Mouse (Mus musculus) MEL (cell line): ENCODE measurements around the gene Rcl1. TPM values are rescaled to one million over a fixed set of nuclear protein-coding genes. Genes with fewer than 3 reads are reported as not detected.
A peak's percentile ranks its signal among the peaks of the same experiment; 100 is the strongest.

Experiments used
- DNase-seq: peaks from one replicate; pipeline ENCODE4 v3.0.0; 2011; ENCODE audit warnings: low read depth, low spot score
- H3K27ac ChIP-seq: 2 replicates; pipeline ENCODE4 v1.5.1; 2012; ENCODE audit warnings: low read depth, mild to moderate bottlenecking, control low read depth, low read length, moderate library complexity; ENCODE audit not compliant: control insufficient read depth
- H3K27me3 ChIP-seq, 2 experiments: fragments of 150-350 bp in 1 of 2; sonication (generic) in 1 of 2; 2 replicates each; pipeline ENCODE4 v1.6.1; 2012; ENCODE audit warnings: low read length in 2 of 2, mild to moderate bottlenecking in 2 of 2, improper control_type of control experiment in 1 of 2, moderate library complexity in 1 of 2; ENCODE audit not compliant: insufficient read depth in 2 of 2, control insufficient read depth in 1 of 2
- H3K36me3 ChIP-seq, 2 experiments: 2 replicates each; pipeline ENCODE4 v1.6.1; 2012 to 2014; ENCODE audit warnings: low read length in 2 of 2, improper control_type of control experiment in 1 of 2, inconsistent platforms in 1 of 2, mild to moderate bottlenecking in 1 of 2; ENCODE audit not compliant: insufficient read depth in 2 of 2, control insufficient read depth in 1 of 2
- H3K4me1 ChIP-seq, 2 experiments: fragments of 150-350 bp in 1 of 2; sonication (generic) in 1 of 2; 2 replicates each; pipeline ENCODE4 v1.6.1; 2012; ENCODE audit warnings: low read length in 2 of 2, improper control_type of control experiment in 1 of 2, mild to moderate bottlenecking in 1 of 2; ENCODE audit not compliant: insufficient read depth in 2 of 2, control insufficient read depth in 1 of 2
- H3K4me3 ChIP-seq, 2 experiments: fragments of 150-350 bp in 1 of 2; sonication (generic) in 1 of 2; 2 replicates each; pipeline ENCODE4 v1.5.1; 2012; ENCODE audit warnings: low read depth in 2 of 2, low read length in 2 of 2, mild to moderate bottlenecking in 2 of 2, moderate library complexity in 2 of 2, control low read depth in 1 of 2, improper control_type of control experiment in 1 of 2; ENCODE audit not compliant: control insufficient read depth in 1 of 2, insufficient read depth in 1 of 2
- H3K79me2 ChIP-seq: 2 replicates; pipeline ENCODE4 v1.6.1; 2012; ENCODE audit warnings: mild to moderate bottlenecking, low read length, moderate library complexity; ENCODE audit not compliant: control insufficient read depth, poor library complexity, insufficient read depth
- H3K9ac ChIP-seq: 2 replicates; pipeline ENCODE4 v1.6.1; 2012; ENCODE audit warnings: low read depth, mild to moderate bottlenecking, control low read depth, low read length, moderate library complexity; ENCODE audit not compliant: control insufficient read depth, poor library complexity, severe bottlenecking
- H3K9me3 ChIP-seq: fragments of 150-350 bp; sonication (generic); replicated peaks from 2 replicates; pipeline ENCODE4 v1.6.1; 2012; ENCODE audit warnings: mild to moderate bottlenecking, low read length, improper control_type of control experiment, moderate library complexity; ENCODE audit not compliant: insufficient read depth
- BHLHE40 ChIP-seq: IDR thresholded peaks from 2 replicates; pipeline ENCODE4 v1.6.1; 2012; ENCODE audit warnings: low read depth, mild to moderate bottlenecking, inconsistent platforms, low read length, improper control_type of control experiment, borderline replicate concordance
- CHD1 ChIP-seq: IDR thresholded peaks from 2 replicates; pipeline ENCODE4 v1.6.1; 2012; ENCODE audit warnings: low read depth, mild to moderate bottlenecking, inconsistent platforms, low read length, improper control_type of control experiment
- CHD2 ChIP-seq: IDR thresholded peaks from 2 replicates; pipeline ENCODE4 v1.6.1; 2011; ENCODE audit warnings: low read length, improper control_type of control experiment
- CTCF ChIP-seq, 3 experiments: IDR thresholded peaks in 2 of 3; conservative IDR thresholded peaks in 1 of 3; 2 replicates each; pipeline ENCODE4 v1.5.1; 2011 to 2012; ENCODE audit warnings: low read length in 3 of 3, low read depth in 2 of 3, mild to moderate bottlenecking in 2 of 3, improper control_type of control experiment in 1 of 3, inconsistent platforms in 1 of 3, mixed read lengths in 1 of 3, moderate library complexity in 1 of 3; ENCODE audit not compliant: control insufficient read depth in 1 of 3, insufficient read depth in 1 of 3, poor library complexity in 1 of 3, severe bottlenecking in 1 of 3
- E2F4 ChIP-seq: IDR thresholded peaks from 2 replicates; pipeline ENCODE4 v1.6.1; 2011; ENCODE audit warnings: low read depth, low read length, improper control_type of control experiment, borderline replicate concordance
- ELF1 ChIP-seq: IDR thresholded peaks from 2 replicates; pipeline ENCODE4 v1.6.1; 2014; ENCODE audit warnings: low read depth, mild to moderate bottlenecking, inconsistent platforms, low read length, improper control_type of control experiment, moderate library complexity
- EP300 ChIP-seq, 2 experiments: IDR thresholded peaks; 2 replicates each; pipeline ENCODE4 v1.6.1; 2011; ENCODE audit warnings: improper control_type of control experiment in 2 of 2, low read length in 2 of 2, low read depth in 1 of 2, mild to moderate bottlenecking in 1 of 2
- ETS1 ChIP-seq: IDR thresholded peaks from 2 replicates; pipeline ENCODE4 v1.6.1; 2012; ENCODE audit warnings: low read depth, mild to moderate bottlenecking, inconsistent platforms, low read length, improper control_type of control experiment, moderate library complexity
- GABPA ChIP-seq: IDR thresholded peaks from 2 replicates; pipeline ENCODE4 v1.6.1; 2012; ENCODE audit warnings: low read depth, mild to moderate bottlenecking, inconsistent platforms, low read length, improper control_type of control experiment, moderate library complexity
- GATA1 ChIP-seq: IDR thresholded peaks from 2 replicates; pipeline ENCODE4 v1.6.1; 2011; ENCODE audit warnings: low read depth, low read length, improper control_type of control experiment
- HCFC1 ChIP-seq: IDR thresholded peaks from 2 replicates; pipeline ENCODE4 v1.6.1; 2012; ENCODE audit warnings: low read depth, mild to moderate bottlenecking, inconsistent platforms, low read length, improper control_type of control experiment, moderate library complexity
- KAT2A ChIP-seq: conservative IDR thresholded peaks from 2 replicates; pipeline ENCODE4 v1.6.1; 2012; ENCODE audit warnings: low read depth, low read length, improper control_type of control experiment, inconsistent platforms
- MAFK ChIP-seq: IDR thresholded peaks from 2 replicates; pipeline ENCODE4 v1.6.1; 2011; ENCODE audit warnings: low read depth, mild to moderate bottlenecking, low read length, improper control_type of control experiment, borderline replicate concordance
- MAX ChIP-seq: IDR thresholded peaks from 2 replicates; pipeline ENCODE4 v1.6.1; 2011; ENCODE audit warnings: low read length, improper control_type of control experiment
- MAZ ChIP-seq: IDR thresholded peaks from 2 replicates; pipeline ENCODE4 v1.6.1; 2012; ENCODE audit warnings: low read depth, mild to moderate bottlenecking, inconsistent platforms, low read length, improper control_type of control experiment
- MXI1 ChIP-seq: IDR thresholded peaks from 2 replicates; pipeline ENCODE4 v1.6.1; 2011; ENCODE audit warnings: mild to moderate bottlenecking, low read depth, low read length, improper control_type of control experiment
- MYB ChIP-seq: IDR thresholded peaks from 2 replicates; pipeline ENCODE4 v1.6.1; 2011; ENCODE audit warnings: mild to moderate bottlenecking, low read depth, low read length, improper control_type of control experiment
- MYC ChIP-seq: IDR thresholded peaks from 2 replicates; pipeline ENCODE4 v1.6.1; 2011; ENCODE audit warnings: low read depth, mild to moderate bottlenecking, low read length, improper control_type of control experiment, moderate library complexity
- NELFE ChIP-seq: IDR thresholded peaks from 2 replicates; pipeline ENCODE4 v1.6.1; 2011; ENCODE audit warnings: low read depth, low read length, improper control_type of control experiment
- NRF1 ChIP-seq: IDR thresholded peaks from 2 replicates; pipeline ENCODE4 v1.6.1; 2014; ENCODE audit warnings: low read depth, mild to moderate bottlenecking, inconsistent platforms, low read length, improper control_type of control experiment, moderate library complexity; ENCODE audit not compliant: poor library complexity, insufficient read depth, severe bottlenecking
- POLR2AphosphoS5 ChIP-seq: IDR thresholded peaks from 2 replicates; pipeline ENCODE4 v1.6.1; 2012; ENCODE audit warnings: low read depth, borderline replicate concordance, mild to moderate bottlenecking, inconsistent platforms, low read length, moderate library complexity, mixed read lengths
- SIN3A ChIP-seq: IDR thresholded peaks from 2 replicates; pipeline ENCODE4 v1.6.1; 2012; ENCODE audit warnings: low read length, improper control_type of control experiment, inconsistent platforms
- TBP ChIP-seq: IDR thresholded peaks from 2 replicates; pipeline ENCODE4 v1.8.0; 2011; ENCODE audit warnings: low read depth, low read length, improper control_type of control experiment
- TCF12 ChIP-seq: IDR thresholded peaks from 2 replicates; pipeline ENCODE4 v1.6.1; 2014; ENCODE audit warnings: low read depth, mild to moderate bottlenecking, inconsistent platforms, low read length, improper control_type of control experiment, moderate library complexity
- UBTF ChIP-seq: IDR thresholded peaks from 2 replicates; pipeline ENCODE4 v1.6.1; 2012; ENCODE audit warnings: low read depth, mild to moderate bottlenecking, inconsistent platforms, low read length, improper control_type of control experiment, moderate library complexity, borderline replicate concordance; ENCODE audit not compliant: insufficient read depth
- USF1 ChIP-seq: IDR thresholded peaks from 2 replicates; pipeline ENCODE4 v1.6.1; 2014; ENCODE audit warnings: low read depth, mild to moderate bottlenecking, inconsistent platforms, low read length, improper control_type of control experiment, moderate library complexity
- ZC3H11A ChIP-seq: IDR thresholded peaks from 2 replicates; pipeline ENCODE4 v1.6.1; 2012; ENCODE audit warnings: low read depth, mild to moderate bottlenecking, inconsistent platforms, low read length, improper control_type of control experiment
- ZKSCAN1 ChIP-seq: IDR thresholded peaks from 2 replicates; pipeline ENCODE4 v1.6.1; 2012; ENCODE audit warnings: low read depth, mild to moderate bottlenecking, inconsistent platforms, low read length, improper control_type of control experiment, moderate library complexity
- ZMIZ1 ChIP-seq: IDR thresholded peaks from 2 replicates; pipeline ENCODE4 v1.6.1; 2012; ENCODE audit warnings: low read depth, mild to moderate bottlenecking, inconsistent platforms, low read length, improper control_type of control experiment, moderate library complexity
- ZNF384 ChIP-seq: IDR thresholded peaks from 2 replicates; pipeline ENCODE4 v1.6.1; 2012; ENCODE audit warnings: low read depth, mild to moderate bottlenecking, inconsistent platforms, low read length, improper control_type of control experiment
- polyA plus RNA-seq, 2 experiments: library from polyadenylated mRNA; stranded (reverse) in 1 of 2; unstranded in 1 of 2; fragments of >175 nt in 1 of 2; fragments of >200 nt in 1 of 2; gene quantifications; 2 replicates each; pipeline versions ENCODE4 v1.2.1 to v1.2.4; 2012; ENCODE audit warnings: low replicate concordance in 2 of 2, low read depth in 1 of 2; ENCODE audit not compliant: insufficient read length in 2 of 2, insufficient read depth in 1 of 2, missing spikeins in 1 of 2
- total RNA-seq: library from RNA; depleted of rRNA; stranded (reverse); fragments of 300-350 nt; gene quantifications from 2 replicates; pipeline ENCODE4 v1.2.3, GENCODE M21; 2012

Rcl1 gene
- total and polyA plus RNA-seq, 3 experiments, result 86.4 to 122 TPM; not detected in 1

GRCm38 (mm10) chr19:29088628-29089027 is 12.5 kb upstream of the Rcl1 start:
- Histone ChIP-seq H3K27ac (no peak overlapping the region), H3K36me3 (no peaks in the 10 kb centered on the region; a peak in 1 of 4 replicates)
- DNase-seq, result peak; percentile 48

GRCm38 (mm10) chr19:29092194-29092593 is 9.0 kb upstream of the Rcl1 start:
- Histone ChIP-seq H3K9me3 (no peaks in the 10 kb centered on the region), H3K4me1 (0 out of 4 replicates have a peak, but pooled peaks cover 0 to 7% of the 10 kb centered on the region in 2 experiments), H3K27ac (no peak overlapping the region)
- no peak for TF ChIP-seq NRF1
- no peak for TF ChIP-seq CTCF (IDR thresholded peaks at IDR 0.05 in 2 of 3, conservative IDR thresholded peaks at IDR 0.05 in 1 of 3; ENCODE audit: control insufficient read depth in 1 of 3, insufficient read depth in 1 of 3, low read depth in 2 of 3, low read length in 3 of 3, poor library complexity in 1 of 3, severe bottlenecking in 1 of 3)
- TF ChIP-seq, all 39 proteins: peak for 0
- Histone ChIP-seq H3K9ac (no peak overlapping the region), H3K27me3 (no peaks in the 10 kb centered on the region), H3K79me2 (no peaks in the 10 kb centered on the region), H3K4me3 (no peak overlapping the region), H3K36me3 (no peaks in the 10 kb centered on the region; a peak in 1 of 4 replicates)
- DNase-seq, result no peak

More at GRCm38 (mm10) chr19:29088628-29089027, 12.5 kb upstream of the Rcl1 start:
- Histone ChIP-seq H3K9me3 (no peaks in the 10 kb centered on the region), H3K4me1 (0 out of 4 replicates have a peak, but pooled peaks cover 0 to 7% of the 10 kb centered on the region in 2 experiments), H3K4me3 (no peak overlapping the region), H3K9ac (no peak overlapping the region), H3K79me2 (no peaks in the 10 kb centered on the region)
- TF ChIP-seq CHD1 (no peak), GABPA (no peak), ZKSCAN1 (no peak), HCFC1 (no peak), SIN3A (no peak), USF1 (peak; percentile 72; the same call in 1 of the 2 replicates), ZMIZ1 (no peak), EP300 (IDR thresholded peaks at IDR 0.05; ENCODE audit: low read depth in 1 of 2, low read length in 2 of 2) (peak in 1 of 2 experiments; percentile 38; a peak in 1 of 4 replicates), MAX (no peak), KAT2A (no peak), NELFE (no peak), MAFK (no peak), ELF1 (no peak), UBTF (no peak), ETS1 (no peak), MYC (no peak), E2F4 (no peak), GATA1 (peak; percentile 55), ZC3H11A (no peak), ZNF384 (no peak), MXI1 (no peak), POLR2AphosphoS5 (no peak), TBP (0 out of 2 replicates have a peak, but pooled peaks have one; percentile 36), MYB (no peak), CHD2 (no peak), MAZ (no peak), TCF12 (no peak), BHLHE40 (no peak)
- TF ChIP-seq, all 39 proteins: peak for 4
- H3K27me3 ChIP-seq, result no peaks in the 10 kb centered on the region
